Mouse (Mus musculus) kidney, adult 18-20 months (tissue): ENCODE results near the gene Tlr12.
A peak's percentile ranks its signal among the peaks of the same experiment; 100 is the strongest.
"Not testable (repeated sequence)": the region's sequence is repeated elsewhere in the genome, so short reads cannot be mapped to it uniquely, and the experiment has no call there.

Experiments
- DNase-seq: peaks from one replicate; pipeline ENCODE4 v3.0.0; 2021

The Tlr12 gene

DNA sequence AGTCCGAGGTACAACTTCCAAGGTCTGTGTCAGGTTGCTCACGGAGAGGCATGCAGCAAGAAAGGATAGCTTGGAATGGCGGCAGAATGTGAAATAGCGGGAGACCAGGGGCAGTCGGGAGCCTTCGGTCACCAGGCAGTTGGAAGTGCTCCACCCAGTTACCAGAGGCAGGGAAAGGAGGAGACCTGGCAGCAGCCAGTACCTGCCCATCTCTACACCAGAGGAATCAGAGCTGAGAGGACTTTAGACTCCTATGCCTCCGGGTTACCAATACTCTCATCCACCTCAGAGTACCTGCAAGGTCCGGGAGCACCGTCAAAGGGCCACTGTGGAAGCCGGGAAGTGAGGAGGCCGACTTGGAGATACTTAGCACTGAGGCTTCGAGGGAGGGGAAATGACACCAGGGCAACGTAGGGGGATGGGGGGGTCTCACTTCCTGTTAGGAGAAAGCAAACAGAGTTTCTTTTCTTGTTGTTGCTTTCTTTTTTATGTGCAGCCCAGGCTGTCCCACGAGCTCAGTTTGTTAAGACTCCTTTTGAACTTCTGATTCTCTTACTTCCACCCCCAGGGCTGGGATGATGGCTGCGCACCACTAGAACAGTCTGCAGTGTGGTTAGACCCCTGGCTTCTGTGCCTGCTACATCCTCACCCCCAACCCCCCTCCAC, at the start of gene Tlr12:
Gene Tlr12, minus strand, starts transcription at position 374 of the 666 bp plus-strand sequence.
- DNase-seq, result peak; percentile 57

DNA sequence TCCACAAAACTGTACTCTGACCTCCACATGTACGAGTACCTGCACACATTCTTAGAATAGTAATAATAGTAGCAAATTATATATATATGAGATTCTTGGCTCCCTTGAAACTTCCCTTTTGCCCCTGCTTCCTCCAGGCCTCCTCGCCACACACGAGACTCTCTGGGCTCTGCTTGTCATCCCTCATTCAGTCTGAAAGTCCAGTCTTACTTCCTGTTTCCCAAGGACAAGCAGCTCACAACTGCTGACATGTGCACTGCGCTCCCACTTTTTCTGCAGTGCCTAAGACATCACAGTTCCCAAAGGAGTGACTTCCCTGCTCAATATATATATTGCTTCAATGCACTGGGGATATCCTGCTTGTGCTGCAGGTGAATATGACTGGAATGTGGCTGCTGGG, 48.8 kb upstream of the Tlr12 start:
- not testable (repeated sequence) for DNase-seq

DNA sequence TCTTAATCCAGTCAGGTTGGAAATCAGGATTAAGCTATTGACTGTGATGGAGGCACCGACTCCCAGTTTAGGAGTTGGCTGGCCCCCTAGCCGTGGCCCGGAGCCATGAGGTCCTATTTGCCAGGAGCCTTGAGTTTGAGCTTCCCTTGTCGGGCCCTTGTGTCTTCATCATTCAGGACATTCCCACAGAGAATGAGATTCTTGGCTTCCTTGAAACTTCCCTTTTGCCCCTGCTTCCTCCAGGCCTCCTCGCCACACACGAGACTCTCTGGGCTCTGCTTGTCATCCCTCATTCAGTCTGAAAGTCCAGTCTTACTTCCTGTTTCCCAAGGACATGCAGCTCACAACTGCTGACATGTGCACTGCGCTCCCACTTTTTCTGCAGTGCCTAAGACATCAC, 47.9 kb upstream of the Tlr12 start:
- DNase-seq, result not testable (repeated sequence)

DNA sequence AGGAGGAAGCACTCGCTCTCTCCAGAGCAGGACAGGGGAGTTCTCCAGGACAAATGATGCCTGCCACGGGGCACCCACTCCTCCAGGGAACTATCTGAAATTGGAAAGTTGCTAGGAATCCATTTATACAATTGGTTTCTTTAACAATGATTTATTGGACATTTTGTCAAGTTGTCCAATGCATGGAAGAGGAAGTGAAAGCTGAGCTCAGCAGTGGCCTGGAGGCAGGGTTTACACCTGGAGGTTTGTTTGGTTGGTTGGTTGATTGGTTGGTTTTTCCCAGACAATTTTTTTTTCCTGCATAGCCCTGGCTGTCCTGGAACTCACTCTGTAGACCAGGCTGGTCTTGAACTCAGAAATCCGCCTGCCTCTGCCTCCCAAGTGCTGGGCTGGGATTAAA, 45.6 kb upstream of the Tlr12 start:
- no peak for DNase-seq

DNA sequence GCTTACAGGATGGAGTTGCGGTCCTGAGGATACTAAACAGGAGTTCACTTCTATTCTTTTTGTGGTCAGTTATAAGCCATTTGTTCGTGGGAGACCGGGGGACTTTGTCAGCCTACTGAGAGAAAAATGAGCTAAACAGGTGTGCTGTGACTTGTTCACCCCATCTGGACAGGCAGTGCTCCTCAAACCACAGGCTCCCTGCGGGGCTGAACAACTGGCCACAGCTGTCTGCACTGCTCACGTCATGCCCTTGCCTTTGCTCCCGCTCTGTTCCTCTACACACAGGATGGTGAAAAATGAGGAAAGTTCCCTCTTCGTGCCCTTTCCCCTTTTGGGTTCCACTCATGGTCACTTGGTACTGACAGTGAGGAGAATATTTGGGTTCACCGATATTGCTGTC, 42.6 kb upstream of the Tlr12 start:
- no peak for DNase-seq

DNA sequence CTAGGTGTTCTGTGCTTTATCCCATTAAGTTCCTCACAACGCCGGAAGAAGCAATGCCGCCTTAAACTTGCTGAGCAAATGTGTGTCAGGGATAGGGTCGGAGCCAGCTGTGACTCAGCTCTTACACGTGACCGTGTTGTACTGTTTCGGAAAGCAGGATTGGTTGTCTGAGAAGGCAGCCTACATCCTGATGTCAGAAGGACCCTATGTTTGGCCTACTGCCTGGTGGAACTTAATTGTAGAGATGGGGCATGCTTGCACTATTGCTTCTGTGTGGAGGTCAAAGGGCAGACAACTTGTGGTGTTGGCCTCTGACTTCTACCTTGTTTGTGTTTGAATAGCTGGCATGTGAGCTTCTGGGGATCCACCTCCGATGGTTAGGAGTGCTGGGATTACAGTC, 41.8 kb upstream of the Tlr12 start:
- no peak for DNase-seq

DNA sequence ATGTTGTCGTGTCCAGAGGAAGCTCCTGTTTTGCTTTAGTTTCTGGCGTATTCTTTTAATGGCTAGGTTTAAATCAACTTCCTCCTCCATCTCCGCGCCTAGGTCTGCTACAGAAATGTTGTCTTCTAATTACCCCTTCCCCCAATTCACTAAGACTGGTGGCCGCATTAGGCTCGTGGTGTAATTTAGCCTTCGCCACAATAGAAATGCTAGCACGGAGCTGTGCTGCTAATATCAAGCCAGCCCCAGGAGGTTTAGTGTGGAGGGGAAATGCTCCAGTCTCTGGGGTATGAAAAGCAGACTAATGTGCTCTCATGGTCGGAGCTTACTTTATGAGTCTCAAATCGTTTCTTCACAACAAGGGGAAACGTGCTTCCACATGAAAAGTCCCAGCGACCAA, 37.0 kb upstream of the Tlr12 start:
- peak; percentile 24 for DNase-seq

DNA sequence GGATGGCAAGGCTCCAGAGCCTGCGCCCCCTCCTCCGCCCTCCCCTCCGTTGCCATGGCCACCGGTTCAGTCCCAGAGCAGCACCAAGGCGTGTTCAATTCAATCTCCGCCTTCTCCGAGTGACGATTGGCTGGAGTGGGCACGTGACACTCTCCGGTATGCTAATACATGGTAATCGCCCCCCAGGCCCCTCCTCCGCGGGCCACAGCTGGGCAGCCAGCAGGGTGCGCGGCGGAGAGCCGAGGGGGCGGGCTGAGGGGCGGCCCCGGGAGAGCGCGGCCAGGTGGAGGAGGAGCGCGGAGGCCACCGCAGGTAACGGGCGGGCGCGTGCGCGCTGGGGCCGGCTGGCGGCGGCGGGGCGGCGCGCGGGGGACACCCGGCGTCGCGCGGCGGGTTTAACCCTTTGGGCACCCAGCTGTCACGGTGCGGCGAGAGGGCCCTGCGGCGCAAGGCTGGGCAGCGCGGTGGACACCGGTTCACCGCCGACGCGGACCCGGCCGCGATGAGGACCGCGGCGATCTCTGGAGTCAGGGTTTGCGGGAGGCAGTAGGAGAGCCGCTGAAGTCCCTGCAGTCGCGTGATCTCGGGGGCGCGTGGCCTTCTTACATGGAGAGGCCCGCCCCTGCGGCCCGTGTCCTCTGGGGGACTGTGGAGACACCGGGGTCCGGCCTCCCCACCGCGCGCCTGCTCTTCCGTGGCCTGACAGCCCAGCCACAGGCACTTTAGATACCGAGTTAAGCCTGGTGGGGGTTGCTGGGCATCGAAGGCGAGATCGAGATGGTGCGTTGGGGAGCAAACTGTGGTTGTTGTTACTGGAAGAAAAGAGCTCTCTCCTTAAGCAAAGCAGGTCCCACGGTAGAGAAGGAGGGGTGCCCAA, 36.3 kb upstream of the Tlr12 start, which contains the start of gene Phc2:
Gene Phc2, plus strand, starts transcription at position 198 of the 877 bp plus-strand sequence.
- peak; percentile 96 for DNase-seq

DNA sequence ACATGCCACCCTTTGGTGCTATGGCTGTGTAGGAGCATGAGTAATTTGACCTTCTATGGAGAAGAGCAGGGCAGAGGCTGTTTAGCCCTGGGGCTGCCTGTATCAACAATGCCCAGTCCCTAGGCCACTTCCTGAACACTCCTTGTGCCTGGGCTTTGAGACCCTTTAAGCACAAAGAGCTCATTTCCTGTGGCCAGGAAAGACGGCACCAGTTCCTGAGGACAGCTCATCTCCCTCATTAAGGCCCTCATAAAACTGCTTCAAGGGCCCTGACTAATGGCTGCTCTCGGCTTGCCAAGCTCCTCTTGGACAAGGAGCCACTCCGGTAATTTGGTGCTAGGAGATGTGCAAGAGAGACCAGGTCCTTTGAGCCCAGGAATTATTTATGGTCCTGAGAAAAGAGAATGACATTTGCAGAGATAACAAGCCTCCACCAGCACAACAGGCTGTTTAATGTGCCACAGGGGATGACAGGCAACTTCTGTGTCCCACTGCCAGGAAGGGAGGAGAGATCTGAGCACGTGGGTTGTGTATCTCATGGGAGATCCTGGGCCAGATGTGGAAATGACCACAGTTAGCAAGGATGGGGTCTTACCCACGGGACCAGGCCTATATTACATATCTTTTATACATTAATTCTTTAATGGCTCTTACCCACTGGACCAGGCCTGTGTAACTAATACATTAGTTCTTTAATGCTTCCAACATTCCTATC, 34.3 kb upstream of the Tlr12 start:
- no peak for DNase-seq

DNA sequence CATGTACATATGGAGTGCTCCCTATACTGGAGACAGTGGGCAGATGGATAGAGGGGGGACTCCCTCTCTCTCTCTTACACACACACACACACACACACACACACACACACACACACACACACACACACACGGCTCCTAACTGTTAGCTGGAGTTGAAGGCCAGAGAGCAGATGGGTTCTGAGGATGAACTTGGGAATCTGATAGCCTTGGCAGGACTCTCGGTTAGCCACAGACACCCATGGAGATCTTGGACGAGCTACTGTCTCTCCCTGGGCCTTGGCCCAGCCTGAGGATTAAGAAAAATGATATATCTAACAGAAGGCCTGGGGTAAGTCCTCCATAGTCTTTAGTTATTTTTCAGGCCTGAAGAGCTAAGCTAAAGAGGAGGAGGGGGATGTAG, 33.1 kb upstream of the Tlr12 start:
- DNase-seq, result no peak

DNA sequence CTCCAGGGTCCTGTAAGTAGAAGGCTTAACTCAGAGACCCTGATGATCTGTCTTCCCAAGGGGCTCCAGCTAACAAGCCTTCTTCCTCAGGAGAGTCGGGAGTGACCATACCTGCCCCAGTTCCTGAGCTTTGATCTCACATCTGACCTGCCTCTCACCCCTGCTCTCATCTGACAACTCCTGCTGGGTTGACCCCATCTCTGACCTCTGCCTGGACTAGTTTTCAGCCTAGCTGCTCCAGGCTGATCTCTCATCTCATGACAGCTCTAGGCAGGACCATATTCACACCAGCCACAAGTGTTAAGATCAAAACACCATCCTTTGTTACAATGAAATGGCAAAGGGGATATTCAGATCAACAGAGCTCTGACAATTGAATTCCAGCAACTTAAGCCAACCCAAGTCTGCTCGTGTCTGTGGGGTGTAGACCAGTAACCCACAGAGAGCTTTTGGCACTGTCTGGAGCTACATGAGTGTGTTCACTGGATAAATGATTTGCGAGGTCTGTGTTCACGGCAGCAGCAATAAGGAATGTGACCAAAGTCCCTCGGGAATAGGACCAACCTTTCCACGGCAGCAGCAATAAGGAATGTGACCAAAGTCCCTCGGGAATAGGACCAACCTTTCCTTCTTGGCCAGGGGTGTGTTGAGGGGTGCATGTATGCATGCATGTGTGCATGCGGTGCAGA, 30.3 kb upstream of the Tlr12 start:
- peak; percentile 65 for DNase-seq

DNA sequence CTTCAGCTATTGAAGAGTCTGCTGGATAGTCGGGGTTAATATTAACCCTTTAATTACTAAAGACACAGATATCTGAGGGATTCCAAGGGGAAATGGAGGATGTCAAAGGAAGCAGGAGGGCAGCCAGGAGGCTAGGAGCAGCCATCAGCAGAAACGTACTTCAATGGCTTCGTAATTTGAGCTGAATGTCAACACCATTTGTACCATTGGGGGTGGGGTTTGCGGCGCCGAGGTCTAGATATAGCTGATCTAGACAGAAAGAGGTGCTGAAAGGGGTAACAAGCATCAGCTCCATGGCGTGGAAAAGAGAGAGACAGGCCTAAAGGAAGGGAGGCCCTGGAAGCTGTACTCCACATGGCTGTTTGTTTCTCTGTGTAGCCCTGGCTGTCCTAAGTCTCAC, 28.3 kb upstream of the Tlr12 start:
- DNase-seq, result no peak

DNA sequence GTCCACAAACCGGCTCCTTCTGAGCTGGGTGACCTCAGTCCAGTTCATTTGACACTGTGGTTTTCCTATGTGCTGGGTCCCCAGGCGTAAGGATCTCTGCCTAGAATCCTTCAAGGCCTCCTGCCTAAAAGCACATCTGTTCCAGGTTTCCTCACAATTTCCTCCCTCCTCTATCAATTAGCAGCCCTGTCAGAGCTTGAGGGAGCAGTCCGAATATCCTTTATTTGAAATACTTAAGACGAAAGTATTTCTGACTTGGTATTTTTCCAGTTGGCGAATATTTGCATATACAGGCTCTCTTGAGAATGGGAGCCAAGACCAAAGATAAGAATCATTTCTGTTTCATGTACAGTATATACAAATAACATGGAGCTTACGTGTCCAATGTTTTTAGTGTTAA, 27.5 kb upstream of the Tlr12 start:
- no peak for DNase-seq

DNA sequence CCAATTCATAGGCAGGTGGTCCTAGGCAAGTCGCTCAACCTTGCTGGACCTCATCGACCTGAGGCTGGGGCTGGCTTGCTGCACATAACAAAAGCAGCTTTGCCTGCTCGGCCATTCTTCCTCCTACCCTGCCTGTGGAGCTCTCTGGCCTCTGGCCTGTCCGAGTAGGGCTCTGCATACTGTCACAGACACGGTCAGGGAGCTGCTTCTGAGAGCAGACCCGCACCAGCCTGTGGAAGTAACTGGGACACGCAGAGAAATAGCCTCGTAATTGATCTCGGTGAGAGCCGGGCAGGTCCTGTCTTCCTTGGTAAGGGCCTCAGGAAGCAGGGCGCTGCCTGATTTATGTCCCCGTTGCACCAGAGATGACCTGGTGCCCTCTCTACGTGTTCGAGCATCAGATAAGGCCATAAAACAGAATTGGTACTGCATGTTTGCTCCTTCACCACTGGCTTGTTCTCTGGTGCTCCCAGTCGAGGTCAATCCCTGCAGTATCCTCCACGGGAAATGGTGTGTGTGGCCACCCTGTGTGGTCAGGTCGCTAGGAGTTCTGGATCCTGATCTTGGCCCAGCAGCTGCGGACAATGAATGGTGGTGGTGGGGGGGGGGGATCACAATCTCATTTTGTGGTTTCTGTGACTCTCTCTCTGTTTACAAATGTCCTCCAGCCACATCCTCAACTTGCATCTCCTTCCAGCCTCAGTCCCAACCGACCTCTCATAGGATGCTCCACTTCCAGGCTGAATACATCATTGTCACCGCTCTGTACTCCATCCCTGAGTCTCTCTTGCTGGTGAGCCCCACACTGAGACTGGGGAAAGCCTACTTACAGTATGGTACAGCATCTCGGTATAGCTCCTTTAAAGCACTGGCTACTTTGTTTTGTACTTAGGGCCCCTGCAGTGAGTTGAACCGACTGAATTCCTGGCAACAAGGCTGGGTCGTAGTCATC, 23.6 kb upstream of the Tlr12 start:
- no peak for DNase-seq

DNA sequence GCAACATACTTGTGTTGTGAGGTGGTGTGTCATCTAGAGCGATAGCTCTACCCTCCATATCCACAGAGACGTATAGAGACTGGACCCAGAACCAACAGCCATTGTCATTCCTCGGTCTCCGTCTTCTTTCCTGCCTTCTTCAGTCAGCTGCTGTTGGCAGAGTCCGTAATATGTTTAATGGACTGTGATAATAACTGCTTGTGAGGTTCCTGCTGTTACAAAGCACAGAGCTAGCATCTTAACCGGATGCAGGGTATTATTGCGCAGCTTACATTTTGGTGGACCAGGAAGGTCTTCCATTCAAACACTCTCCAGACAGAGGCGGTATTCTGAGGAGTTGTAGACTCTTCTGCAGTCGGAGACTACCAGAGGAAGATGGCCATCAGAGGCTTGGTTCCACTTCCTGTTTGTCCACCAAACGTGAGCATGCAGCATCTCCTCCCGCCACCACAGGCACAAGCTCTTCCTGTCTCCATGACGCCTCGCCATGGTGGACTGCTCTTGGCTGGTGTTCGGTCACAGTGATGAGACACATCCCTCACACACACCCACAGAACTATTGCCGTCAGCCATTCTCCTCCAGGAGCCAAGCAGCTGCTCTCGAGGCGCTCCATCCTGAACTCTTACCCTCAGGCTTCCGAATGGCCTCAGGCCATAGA, 20.0 kb upstream of the Tlr12 start:
- no peak for DNase-seq

DNA sequence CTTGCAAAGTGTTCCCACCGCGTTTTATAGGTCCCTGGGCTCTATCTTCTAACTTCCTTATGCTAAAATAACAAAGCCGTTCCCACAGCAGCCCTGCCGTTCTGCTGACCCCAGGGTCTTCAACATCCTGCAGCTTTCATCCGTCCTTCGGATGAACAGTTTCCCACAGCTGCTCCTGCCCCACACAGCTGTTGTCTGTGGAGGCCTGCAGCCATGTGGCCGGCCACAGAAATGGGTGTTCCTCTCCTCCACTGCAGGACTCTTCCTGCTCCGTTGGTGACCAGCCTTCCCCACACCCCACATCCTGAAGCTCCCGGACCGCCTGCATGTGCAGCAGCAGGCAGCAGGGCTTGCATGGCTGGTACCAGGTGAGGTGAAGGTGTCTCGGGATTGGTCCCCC, 18.8 kb upstream of the Tlr12 start:
- DNase-seq, result no peak

DNA sequence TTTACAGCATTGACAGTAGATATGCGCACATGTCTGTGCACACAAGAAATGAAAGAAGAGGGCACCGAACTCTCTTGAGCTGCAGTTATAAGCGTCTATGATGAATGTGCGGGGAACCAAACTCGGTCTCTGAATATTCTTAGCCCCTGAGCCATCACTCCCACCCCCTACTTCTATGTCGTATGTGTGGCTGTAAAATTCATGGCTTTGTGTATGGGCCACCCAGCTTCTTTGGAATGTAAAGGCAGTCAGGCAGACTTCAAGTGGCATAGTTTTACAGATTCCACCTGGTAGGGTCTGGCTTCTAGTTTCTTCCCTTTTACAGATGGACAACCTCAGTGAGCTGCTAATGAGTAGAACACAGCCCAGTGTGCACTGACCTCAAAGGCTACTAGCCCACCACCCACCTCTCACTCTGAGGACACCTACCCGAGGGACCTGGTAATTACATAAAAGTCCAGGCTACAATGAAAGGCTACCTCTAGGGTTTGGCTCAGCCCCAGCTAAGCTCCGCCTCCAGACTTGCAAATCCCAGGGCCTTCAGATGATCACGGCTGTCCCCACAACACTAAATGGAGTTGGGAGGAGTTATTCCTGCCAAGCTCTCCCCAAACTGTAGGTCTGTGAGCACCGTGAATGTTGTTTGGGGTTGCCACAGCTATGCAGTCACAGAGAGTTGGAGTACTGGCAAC, 17.6 kb upstream of the Tlr12 start:
- peak; percentile 63 for DNase-seq

DNA sequence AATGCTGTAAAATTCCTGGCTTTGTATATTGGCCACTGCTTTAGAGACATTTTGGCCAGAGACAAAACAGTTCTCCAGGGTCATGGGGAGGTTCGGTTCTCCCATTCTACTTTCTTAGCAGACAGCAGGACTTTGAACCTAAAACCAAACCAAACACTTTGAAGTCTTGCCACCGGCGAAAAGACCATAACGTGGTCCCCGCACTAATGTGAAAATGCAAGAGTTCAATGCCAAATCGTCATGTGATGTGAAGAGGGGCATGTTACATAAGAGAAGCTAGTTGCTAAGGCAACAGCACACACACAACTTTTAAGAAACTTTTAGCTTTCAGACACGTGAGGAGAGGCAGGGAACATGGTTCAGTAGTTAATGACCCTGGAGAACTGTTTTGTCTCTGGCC, 17.0 kb upstream of the Tlr12 start:
- peak; percentile 63 for DNase-seq

DNA sequence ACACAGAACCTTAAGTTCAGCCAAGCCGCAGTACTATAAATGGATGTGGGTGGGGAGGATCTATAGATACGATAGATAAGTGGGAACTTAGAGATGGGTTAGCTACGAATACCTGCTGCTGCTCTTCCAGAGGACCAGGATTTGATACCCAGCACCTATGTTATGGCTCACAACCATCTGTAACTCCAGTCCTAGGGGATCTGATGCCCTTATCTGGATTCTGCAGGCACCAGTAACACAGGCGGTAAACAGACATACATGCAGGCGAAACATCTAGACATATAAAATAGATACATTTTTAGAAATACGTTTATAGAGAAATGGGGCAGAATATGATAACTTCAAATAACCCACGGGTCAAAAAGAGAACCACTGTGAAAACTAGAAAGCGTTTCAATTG, 2.7 kb upstream of the Tlr12 start:
- no peak for DNase-seq

DNA sequence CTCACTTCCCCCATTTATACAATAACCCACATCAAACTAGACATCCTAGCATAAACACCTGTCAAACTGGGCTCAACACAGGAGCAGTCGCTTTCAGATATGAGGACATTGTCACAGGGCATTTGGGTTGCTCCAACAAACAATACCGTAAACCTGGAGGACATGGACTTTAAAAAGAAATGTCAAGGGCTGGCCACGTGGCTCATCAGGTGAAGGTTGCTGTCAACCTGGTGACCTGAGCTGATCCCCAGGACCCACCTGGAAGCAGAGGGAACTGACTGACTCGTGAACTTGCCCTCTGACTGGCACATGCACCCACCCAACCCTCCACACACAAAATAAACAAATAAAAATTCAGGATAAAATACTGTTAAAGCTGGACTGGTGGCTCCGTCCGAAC, 2.2 kb upstream of the Tlr12 start:
- DNase-seq, result no peak

DNA sequence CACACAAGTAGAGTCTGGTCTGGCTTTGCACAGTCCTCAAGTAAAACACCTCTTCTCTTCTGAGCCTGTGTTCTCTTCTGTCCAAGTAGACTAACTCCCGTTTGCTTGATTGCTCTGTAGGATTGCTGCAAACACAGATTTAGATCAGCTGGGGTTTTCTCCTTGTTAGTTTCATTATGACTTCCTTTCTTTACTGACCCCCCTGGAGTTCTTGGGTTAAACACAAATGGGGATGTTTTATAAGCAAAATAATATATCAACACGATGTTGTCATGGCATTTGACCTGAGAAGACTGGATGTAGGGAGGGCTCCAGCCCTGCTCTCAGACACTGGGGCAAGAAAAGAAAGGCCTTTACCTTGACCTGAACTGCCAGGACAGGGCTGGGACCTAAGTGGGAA, 544 bp upstream of the Tlr12 start:
- DNase-seq, result no peak
